Mouse (Mus musculus) ES-E14 (cell line): ENCODE results near the gene Cyb5r3. TPM values are rescaled to one million over a fixed set of nuclear protein-coding genes. Genes with fewer than 3 reads are reported as not detected.

Experiments used
- DNase-seq: peaks from one replicate; pipeline ENCODE4 v3.0.0-alpha.2; 2013; ENCODE audit warnings: low read depth, low spot score
- H3K27ac ChIP-seq: 2 replicates; pipeline ENCODE4 v1.5.1; 2012; ENCODE audit warnings: low read depth, mild to moderate bottlenecking, low read length, moderate library complexity, mixed read lengths; ENCODE audit not compliant: poor library complexity, insufficient read depth, severe bottlenecking
- H3K36me3 ChIP-seq: 2 replicates; pipeline ENCODE4 v1.6.1; 2012; ENCODE audit warnings: mild to moderate bottlenecking, low read length, moderate library complexity, mixed read lengths; ENCODE audit not compliant: control insufficient read depth, poor library complexity, insufficient read depth, severe bottlenecking
- H3K4me1 ChIP-seq, 2 experiments: fragments of 150-350 bp in 1 of 2; sonication (generic) in 1 of 2; 2 replicates each; pipeline ENCODE4 v1.6.1; 2012; ENCODE audit warnings: low read length in 2 of 2, mild to moderate bottlenecking in 1 of 2, mixed read lengths in 1 of 2; ENCODE audit not compliant: control insufficient read depth in 2 of 2, insufficient read depth in 2 of 2, poor library complexity in 1 of 2
- H3K4me3 ChIP-seq, 2 experiments: fragments of 150-350 bp in 1 of 2; sonication (generic) in 1 of 2; 2 replicates each; pipeline ENCODE4 v1.5.1; 2012; ENCODE audit warnings: low read length in 2 of 2, low read depth in 1 of 2, mild to moderate bottlenecking in 1 of 2, mixed read lengths in 1 of 2; ENCODE audit not compliant: insufficient read depth in 1 of 2, poor library complexity in 1 of 2, severe bottlenecking in 1 of 2
- H3K9ac ChIP-seq: 2 replicates; pipeline ENCODE4 v1.6.1; 2012; ENCODE audit warnings: low read depth, mild to moderate bottlenecking, low read length, mixed read lengths; ENCODE audit not compliant: poor library complexity, insufficient read depth, severe bottlenecking
- H3K9me3 ChIP-seq: fragments of 150-350 bp; sonication (generic); 2 replicates; pipeline ENCODE4 v1.6.1; 2012; ENCODE audit warnings: low read depth, mild to moderate bottlenecking, low read length; ENCODE audit not compliant: control insufficient read depth, insufficient read depth
- CHD2 ChIP-seq: IDR thresholded peaks from 2 replicates; pipeline ENCODE4 v1.6.1; 2014; ENCODE audit warnings: mild to moderate bottlenecking, low read depth, low read length, inconsistent platforms
- HCFC1 ChIP-seq: IDR thresholded peaks from 2 replicates; pipeline ENCODE4 v1.6.1; 2012; ENCODE audit warnings: low read length, inconsistent platforms, borderline replicate concordance; ENCODE audit not compliant: insufficient read depth
- MAFK ChIP-seq: IDR thresholded peaks from 2 replicates; pipeline ENCODE4 v1.6.1; 2014; ENCODE audit warnings: mild to moderate bottlenecking, low read depth, low read length, inconsistent platforms; ENCODE audit not compliant: insufficient read depth
- ZC3H11A ChIP-seq: IDR thresholded peaks from 2 replicates; pipeline ENCODE4 v1.6.1; 2012; ENCODE audit warnings: low read depth, mild to moderate bottlenecking, inconsistent platforms, low read length, borderline replicate concordance
- ZNF384 ChIP-seq: IDR thresholded peaks from 2 replicates; pipeline ENCODE4 v1.6.1; 2012; ENCODE audit warnings: low read depth, low read length, inconsistent platforms
- in situ Hi-C, 2 experiments: fragments of 600-800 bp; cut with MboI; formaldehyde crosslinking; loops; one replicate each; pipeline ENCODE4 v1.15.1; 2025; ENCODE audit warnings: low sequenced_read_pairs in 2 of 2, inconsistent platforms in 1 of 2; ENCODE audit not compliant: unreplicated experiment in 2 of 2
- total RNA-seq: library from RNA; depleted of rRNA; stranded (reverse); fragments of 300-350 nt; gene quantifications from 2 replicates; pipeline ENCODE4 v1.2.3, GENCODE M21; 2012

Cyb5r3 gene
- total RNA-seq, 1 experiment, result 94.2 TPM

DNA sequence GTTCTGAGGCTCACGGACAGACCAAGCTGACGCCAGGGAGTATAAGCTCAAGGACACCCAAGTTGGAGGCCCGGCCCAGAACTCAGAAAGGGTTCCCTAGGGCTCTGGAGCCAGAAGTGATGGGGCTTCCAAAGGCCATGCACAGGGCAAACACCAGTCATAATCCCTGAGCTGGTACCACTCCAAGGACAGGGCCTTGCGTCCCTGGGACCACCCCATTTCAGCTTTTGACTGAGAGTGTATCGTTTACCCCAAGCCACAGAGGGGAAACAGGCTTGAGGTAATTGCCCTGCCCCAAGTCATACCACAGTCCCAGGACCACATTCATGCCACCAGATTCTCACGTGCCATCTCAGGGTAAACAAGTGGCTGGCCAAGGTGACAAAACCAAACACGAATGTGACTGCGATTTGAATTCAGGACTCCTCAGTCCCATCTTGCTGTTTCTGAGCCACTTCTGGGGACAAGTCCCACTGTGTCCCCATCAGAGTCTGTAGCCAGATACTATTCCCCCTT is 4.8 kb downstream of the Cyb5r3 start:
- in situ Hi-C loops, result no loop called here
- Histone ChIP-seq H3K4me3 (no peak overlapping the region), H3K9me3 (no peaks in the 10 kb centered on the region), H3K4me1 (peaks cover 4 to 23% of the 10 kb centered on the region in 2 experiments; a peak in 3 of 4 replicates), H3K27ac (no peak overlapping the region), H3K9ac (no peak overlapping the region), H3K36me3 (peaks cover under 1% of the 10 kb centered on the region; the same call in 1 of the 2 replicates)
- TF ChIP-seq HCFC1, result no peak
- TF ChIP-seq MAFK, result no peak
- no peak for TF ChIP-seq ZC3H11A
- TF ChIP-seq CHD2, result no peak
- TF ChIP-seq ZNF384, result no peak
- DNase-seq, result no peak

DNA sequence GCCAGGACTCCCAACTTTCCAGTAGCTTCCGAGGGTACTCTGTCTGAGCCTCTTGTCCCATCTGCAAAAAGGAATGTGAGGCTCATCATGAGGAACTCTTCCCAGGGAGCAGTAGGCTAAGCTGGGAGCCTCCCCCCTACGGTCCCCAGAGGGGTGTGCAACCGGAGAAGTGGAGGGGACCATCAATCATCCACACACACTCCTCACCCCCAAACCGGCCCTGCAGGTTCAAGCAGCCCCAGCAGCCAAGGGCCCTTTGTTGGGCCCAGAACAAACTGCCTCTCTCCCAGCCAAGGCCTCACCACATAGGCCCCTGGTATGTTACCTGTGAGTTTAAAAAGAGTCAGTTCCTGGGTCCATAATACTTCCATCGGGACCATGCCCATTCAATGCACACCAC is 5.3 kb downstream of the Cyb5r3 start:
- Histone ChIP-seq H3K9me3 (no peaks in the 10 kb centered on the region), H3K4me1 (peaks cover 4 to 23% of the 10 kb centered on the region in 2 experiments; a peak in 3 of 4 replicates), H3K9ac (no peak overlapping the region), H3K27ac (no peak overlapping the region), H3K4me3 (no peak overlapping the region), H3K36me3 (peaks cover 3% of the 10 kb centered on the region; the same call in 1 of the 2 replicates)
- DNase-seq, result no peak
- in situ Hi-C loops, result no loop called here
- TF ChIP-seq CHD2 (no peak), ZNF384 (no peak), MAFK (no peak), ZC3H11A (no peak), HCFC1 (no peak)

DNA sequence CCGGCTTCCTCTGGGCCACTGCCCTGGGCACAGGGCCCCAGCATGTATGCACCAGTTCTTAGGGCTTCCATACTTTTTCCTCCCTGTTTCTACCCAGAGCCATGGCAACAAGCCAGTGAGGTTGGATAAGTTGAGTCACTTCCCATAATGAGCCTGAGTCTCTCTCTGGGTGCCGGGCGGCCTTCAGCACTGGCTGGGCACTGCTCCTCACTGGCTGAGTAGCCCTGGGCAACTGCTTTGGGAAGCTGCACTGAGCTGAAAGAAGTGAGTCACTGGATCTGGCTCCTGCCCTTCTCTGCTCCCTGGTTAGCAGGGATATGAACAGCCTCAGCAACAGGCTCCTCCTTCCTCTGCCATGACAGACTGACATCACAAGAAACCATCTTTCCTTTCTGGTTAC is 5.8 kb downstream of the Cyb5r3 start:
- H3K27ac ChIP-seq, result no peak overlapping the region
- in situ Hi-C loops, result no loop called here
- TF ChIP-seq ZNF384, result no peak
- no peak for TF ChIP-seq HCFC1
- TF ChIP-seq CHD2, result no peak
- TF ChIP-seq MAFK, result no peak
- TF ChIP-seq ZC3H11A, result no peak

DNA sequence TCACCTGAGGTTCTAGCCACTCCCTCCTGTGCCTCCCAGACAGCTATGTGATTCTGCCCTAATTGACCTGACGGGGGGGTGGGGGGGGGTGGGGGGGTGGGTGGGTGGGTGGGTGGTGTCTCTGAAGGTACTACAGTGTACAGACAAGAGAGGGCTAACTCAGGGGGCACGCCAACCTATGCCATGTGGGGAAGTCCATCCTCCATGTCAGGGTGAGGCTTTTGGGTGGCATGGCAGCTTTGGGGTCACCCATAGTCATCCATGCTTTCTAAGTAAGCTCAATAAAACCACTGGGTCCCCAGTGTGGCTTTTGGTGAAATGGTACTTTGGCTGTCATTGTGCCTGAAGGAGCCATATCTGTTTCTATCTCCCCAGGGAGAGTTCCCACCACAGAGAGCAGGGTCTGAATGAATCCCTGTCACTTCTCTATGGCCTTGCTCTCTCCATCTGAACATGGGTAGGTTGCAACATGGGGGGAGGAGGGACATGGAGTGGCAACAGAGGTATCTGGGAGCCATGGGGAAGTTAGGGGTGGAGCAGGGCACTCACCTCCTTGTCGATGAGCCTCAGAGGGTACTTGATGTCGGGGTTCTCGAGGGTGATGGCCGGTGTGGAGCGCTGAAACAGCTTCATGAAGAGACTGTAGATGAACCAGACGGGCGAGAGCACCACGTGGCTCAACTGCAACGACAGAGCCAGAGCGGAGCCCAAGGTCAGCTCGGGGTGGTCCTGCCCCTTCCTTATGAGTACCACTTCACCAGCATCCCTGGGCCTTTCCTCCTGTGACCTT is 6.7 kb downstream of the Cyb5r3 start:
- Histone ChIP-seq H3K9ac (no peak overlapping the region), H3K4me3 (no peak overlapping the region), H3K9me3 (no peaks in the 10 kb centered on the region), H3K4me1 (peaks cover 7 to 26% of the 10 kb centered on the region in 2 experiments; a peak in 2 of 4 replicates), H3K36me3 (peaks cover 11% of the 10 kb centered on the region; the same call in 1 of the 2 replicates), H3K27ac (no peak overlapping the region; the same call in 1 of the 2 replicates)
- no peak for DNase-seq
- TF ChIP-seq HCFC1 (no peak), CHD2 (no peak), ZC3H11A (no peak), ZNF384 (no peak), MAFK (no peak)
- in situ Hi-C loops, result no loop called here

More for the DNA sequence above, 5.8 kb downstream of the Cyb5r3 start:
- peaks cover 7% of the 10 kb centered on the region; the same call in 1 of the 2 replicates for H3K36me3 ChIP-seq
- no peak overlapping the region for H3K9ac ChIP-seq
- no peaks in the 10 kb centered on the region for H3K9me3 ChIP-seq
- H3K4me1 ChIP-seq, result peaks cover 4 to 25% of the 10 kb centered on the region in 2 experiments; a peak in 3 of 4 replicates
- DNase-seq, result no peak
- H3K4me3 ChIP-seq, result no peak overlapping the region
